Mouse (Mus musculus) embryonic fibroblast, embryonic 13.5 days (primary cell): ENCODE data around the gene Slc22a23. TPM values are rescaled to one million over a fixed set of nuclear protein-coding genes. Genes with fewer than 3 reads are reported as not detected.

Experiments used
- H3K27ac ChIP-seq: 2 replicates; pipeline ENCODE4 v1.5.1; 2012; ENCODE audit warnings: low read length, control low read depth, inconsistent platforms; ENCODE audit not compliant: insufficient read depth
- H3K4me1 ChIP-seq: 2 replicates; pipeline ENCODE4 v1.6.1; 2011; ENCODE audit warnings: low read length; ENCODE audit not compliant: control insufficient read depth, insufficient read depth
- H3K4me3 ChIP-seq: 2 replicates; pipeline ENCODE4 v1.5.1; 2011; ENCODE audit warnings: mild to moderate bottlenecking, control low read depth, low read length; ENCODE audit not compliant: insufficient read depth
- CTCF ChIP-seq: IDR thresholded peaks from 2 replicates; pipeline ENCODE4 v1.5.1; 2011; ENCODE audit warnings: mild to moderate bottlenecking, control low read depth, low read length, moderate library complexity, borderline replicate concordance; ENCODE audit not compliant: insufficient read depth
- POLR2A ChIP-seq: IDR thresholded peaks from 2 replicates; pipeline ENCODE4 v1.6.1; 2011; ENCODE audit warnings: low read depth, mild to moderate bottlenecking, control low read depth, low read length, moderate library complexity
- polyA plus RNA-seq: library from polyadenylated mRNA; stranded (reverse); fragments of >200 nt; gene quantifications from 2 replicates; pipeline ENCODE4 v1.2.4, GENCODE M21; 2011; ENCODE audit warnings: low read depth; ENCODE audit not compliant: missing spikeins, insufficient read length

Gene Slc22a23
- polyA plus RNA-seq, 1 experiment = 5.7 TPM

- no peak overlapping the region for H3K4me3 ChIP-seq
- no peak for TF ChIP-seq POLR2A
- H3K4me1 ChIP-seq = no peaks in the 10 kb centered on the region; the same call in none of the 2 replicates
- no peak overlapping the region for H3K27ac ChIP-seq
These were observed 55.4 kb downstream of the Slc22a23 start for GRCm38 (mm10) chr13:34289567-34289966.

- Histone ChIP-seq H3K4me1 (no peaks in the 10 kb centered on the region; the same call in none of the 2 replicates), H3K4me3 (no peak overlapping the region), H3K27ac (no peak overlapping the region)
- TF ChIP-seq CTCF (no peak), POLR2A (no peak)
These were observed 56.9 kb downstream of the Slc22a23 start for GRCm38 (mm10) chr13:34288129-34288528.

GRCm38 (mm10) chr13:34287601-34288083, 57.3 kb downstream of the Slc22a23 start:
- Histone ChIP-seq H3K27ac (no peak overlapping the region), H3K4me3 (no peak overlapping the region), H3K4me1 (no peaks in the 10 kb centered on the region; the same call in none of the 2 replicates)
- TF ChIP-seq POLR2A (no peak), CTCF (no peak)

GRCm38 (mm10) chr13:34281360-34281759, 63.6 kb downstream of the Slc22a23 start:
- Histone ChIP-seq H3K4me1 (no peaks in the 10 kb centered on the region), H3K27ac (no peak overlapping the region), H3K4me3 (no peak overlapping the region)
- TF ChIP-seq POLR2A (no peak), CTCF (no peak)

GRCm38 (mm10) chr13:34278759-34279270, 66.2 kb downstream of the Slc22a23 start:
- no peak overlapping the region for H3K27ac ChIP-seq
- TF ChIP-seq CTCF (no peak), POLR2A (no peak)
- H3K4me3 ChIP-seq = no peak overlapping the region
- no peaks in the 10 kb centered on the region for H3K4me1 ChIP-seq

- no peak overlapping the region for H3K27ac ChIP-seq
- TF ChIP-seq POLR2A (no peak), CTCF (no peak)
- no peak overlapping the region for H3K4me3 ChIP-seq
- no peaks in the 10 kb centered on the region for H3K4me1 ChIP-seq
These were observed 66.7 kb downstream of the Slc22a23 start for GRCm38 (mm10) chr13:34278288-34278701.

GRCm38 (mm10) chr13:34277611-34278010, 67.4 kb downstream of the Slc22a23 start:
- no peak for TF ChIP-seq CTCF
- TF ChIP-seq POLR2A = no peak
- H3K27ac ChIP-seq = no peak overlapping the region
- no peak overlapping the region for H3K4me3 ChIP-seq
- no peaks in the 10 kb centered on the region for H3K4me1 ChIP-seq

GRCm38 (mm10) chr13:34277001-34277400, 68.0 kb downstream of the Slc22a23 start:
- H3K27ac ChIP-seq = no peak overlapping the region
- H3K4me3 ChIP-seq = no peak overlapping the region
- no peaks in the 10 kb centered on the region for H3K4me1 ChIP-seq
- TF ChIP-seq POLR2A = no peak
- TF ChIP-seq CTCF = no peak

GRCm38 (mm10) chr13:34274890-34275289, 70.1 kb downstream of the Slc22a23 start:
- Histone ChIP-seq H3K4me1 (no peaks in the 10 kb centered on the region), H3K4me3 (no peak overlapping the region), H3K27ac (no peak overlapping the region)
- TF ChIP-seq POLR2A = no peak
- TF ChIP-seq CTCF = no peak

- no peak overlapping the region for H3K4me3 ChIP-seq
- TF ChIP-seq CTCF = no peak
- TF ChIP-seq POLR2A = no peak
- no peak overlapping the region for H3K27ac ChIP-seq
- H3K4me1 ChIP-seq = no peaks in the 10 kb centered on the region
These were observed 70.6 kb downstream of the Slc22a23 start for GRCm38 (mm10) chr13:34274417-34274816.
